Mouse (Mus musculus): ENCODE results near the gene Doc2a. TPM values are rescaled to one million over a fixed set of nuclear protein-coding genes. Genes with fewer than 3 reads are reported as not detected.
A peak's percentile ranks its signal among the peaks of the same experiment; 100 is the strongest.

The Doc2a gene
- total RNA-seq, 2 experiments from 2014 or later = 55.8 to 56.1 TPM

DNA sequence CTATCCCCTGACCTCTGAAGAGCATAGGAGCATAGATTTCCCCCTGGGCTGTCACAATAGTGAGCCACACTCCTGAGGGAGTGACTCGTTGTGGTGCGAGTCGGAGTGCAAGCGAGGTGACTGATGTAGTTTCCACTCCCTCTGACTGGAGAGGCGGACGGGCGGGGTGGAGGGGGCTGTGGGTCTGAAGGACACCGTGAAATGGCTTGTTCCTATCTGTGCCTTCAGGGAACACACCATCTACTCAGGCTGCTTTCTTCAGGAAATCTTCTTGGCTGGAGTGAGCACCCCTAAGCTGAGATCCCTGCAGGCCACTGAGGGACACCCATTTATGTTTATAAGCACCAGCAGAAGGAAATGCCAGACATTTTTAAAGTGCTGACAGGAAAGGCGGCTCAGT is 24.5 kb upstream of the Doc2a start:
- no peak for DNase-seq (ENCODE audit: low spot score in 2 of 2)

DNA sequence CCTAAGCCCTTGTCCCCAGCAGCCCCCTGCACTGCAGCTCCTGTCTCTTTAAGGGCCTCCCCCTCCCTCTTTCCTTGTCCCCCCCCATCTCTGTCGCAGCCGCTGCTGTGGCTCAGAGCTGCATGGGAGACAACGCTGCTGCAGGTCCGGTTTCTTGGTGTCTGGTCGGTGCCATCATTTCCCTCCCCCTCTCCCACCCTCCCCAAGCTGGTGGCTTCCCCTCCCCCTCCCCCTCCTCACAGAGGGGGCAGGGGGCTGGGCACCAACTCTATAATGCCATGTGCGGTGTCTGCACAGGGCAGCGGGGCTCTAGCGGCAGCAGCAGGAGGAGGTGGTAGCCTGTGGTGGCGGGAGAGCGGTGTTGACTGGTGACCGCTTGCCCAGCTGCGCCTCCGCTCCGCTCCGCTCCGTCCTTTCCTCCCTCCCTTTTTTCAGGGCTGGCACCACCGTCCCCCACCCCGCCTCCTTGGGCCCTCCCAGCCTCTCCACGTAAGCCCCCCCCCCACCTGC is 24.0 kb upstream of the Doc2a start:
- DNase-seq (ENCODE audit: low spot score in 2 of 2) = peak in 1 of 2 experiments; percentile 42

DNA sequence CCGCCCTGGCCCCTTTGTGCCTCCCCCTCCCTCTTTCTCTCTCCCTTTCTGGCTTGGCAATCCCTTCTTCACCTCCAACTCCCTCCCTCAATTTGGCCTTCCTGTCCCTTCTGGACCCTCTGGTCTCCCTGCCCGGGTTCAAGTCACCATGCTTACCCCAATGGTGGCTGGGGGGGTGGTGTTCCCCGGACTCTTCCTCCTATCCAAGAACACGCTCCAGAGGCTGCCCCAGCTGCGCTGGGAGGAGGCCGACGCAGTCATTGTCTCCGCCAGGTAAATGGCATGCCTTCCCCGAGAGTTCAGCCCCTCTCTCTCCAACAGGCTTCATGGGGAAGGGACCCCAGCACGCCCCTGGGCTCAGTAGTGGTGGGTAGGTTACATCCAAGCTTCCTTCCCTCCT is 23.3 kb upstream of the Doc2a start:
- DNase-seq (ENCODE audit: low spot score in 2 of 2) = no peak

DNA sequence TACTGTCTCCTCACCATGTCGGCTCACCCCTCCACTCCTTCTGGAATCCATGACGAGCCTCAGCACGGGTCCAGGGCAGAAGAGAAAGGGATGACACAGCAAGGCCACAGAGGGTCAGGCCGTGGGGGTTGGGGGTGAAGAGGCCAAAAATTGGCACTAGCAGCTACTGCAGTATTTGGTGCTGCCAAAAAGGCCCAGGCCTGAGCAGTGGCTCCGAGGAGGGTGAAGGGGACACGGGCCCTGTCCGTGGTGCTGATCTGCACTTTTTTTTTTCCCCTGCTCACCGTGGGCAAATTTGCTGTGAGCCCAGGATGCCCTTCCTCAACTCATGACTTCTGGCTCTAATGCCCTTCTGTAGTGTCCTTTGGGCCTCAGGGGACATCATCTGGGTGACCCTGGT is 21.8 kb upstream of the Doc2a start:
- DNase-seq (ENCODE audit: low spot score in 2 of 2) = no peak

DNA sequence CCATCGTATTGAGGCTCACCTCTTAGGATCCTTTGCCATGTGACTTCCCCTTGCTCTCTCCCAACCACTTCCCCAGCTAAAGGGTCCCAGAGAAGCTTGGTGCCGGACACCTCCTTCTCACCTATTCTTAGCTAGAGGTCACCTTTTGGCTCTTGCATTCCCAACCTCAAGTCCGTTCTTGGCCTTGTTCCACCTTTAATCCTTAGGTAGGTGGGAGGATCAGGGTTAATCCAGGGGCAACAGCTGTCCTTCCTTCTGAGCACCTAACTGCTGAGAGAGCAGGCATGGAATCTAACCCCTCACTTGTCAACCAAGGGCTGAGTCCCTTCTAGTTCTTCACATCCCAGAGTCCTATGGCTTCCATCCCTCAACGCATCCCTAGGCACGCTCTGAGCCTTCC is 21.3 kb upstream of the Doc2a start:
- no peak for DNase-seq (ENCODE audit: low spot score in 2 of 2)

DNA sequence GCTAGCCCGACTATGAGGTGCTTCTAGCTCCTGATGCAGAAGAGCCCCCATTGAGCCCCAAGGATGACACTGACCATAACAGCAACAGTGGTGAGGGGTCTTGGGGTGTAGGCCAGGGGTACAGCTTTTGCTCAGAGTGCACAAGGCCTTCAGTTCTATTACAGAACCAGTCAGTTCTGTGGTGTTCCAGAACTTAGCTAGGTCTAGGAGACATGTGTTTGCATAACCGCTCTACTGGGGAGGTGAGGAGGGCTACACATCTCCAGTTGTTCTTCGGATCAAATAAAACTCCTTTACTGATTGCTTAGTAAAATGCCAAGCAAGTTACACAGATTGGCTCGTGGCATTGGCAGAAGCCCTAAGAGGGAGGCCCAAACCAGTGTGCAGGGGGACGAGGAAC is 15.7 kb upstream of the Doc2a start, which contains the start of gene 4930451I11Rik:
Gene 4930451I11Rik, minus strand, starts transcription at position 101 of the 400 bp plus-strand sequence.
- no peak for DNase-seq (ENCODE audit: low spot score in 2 of 2)

DNA sequence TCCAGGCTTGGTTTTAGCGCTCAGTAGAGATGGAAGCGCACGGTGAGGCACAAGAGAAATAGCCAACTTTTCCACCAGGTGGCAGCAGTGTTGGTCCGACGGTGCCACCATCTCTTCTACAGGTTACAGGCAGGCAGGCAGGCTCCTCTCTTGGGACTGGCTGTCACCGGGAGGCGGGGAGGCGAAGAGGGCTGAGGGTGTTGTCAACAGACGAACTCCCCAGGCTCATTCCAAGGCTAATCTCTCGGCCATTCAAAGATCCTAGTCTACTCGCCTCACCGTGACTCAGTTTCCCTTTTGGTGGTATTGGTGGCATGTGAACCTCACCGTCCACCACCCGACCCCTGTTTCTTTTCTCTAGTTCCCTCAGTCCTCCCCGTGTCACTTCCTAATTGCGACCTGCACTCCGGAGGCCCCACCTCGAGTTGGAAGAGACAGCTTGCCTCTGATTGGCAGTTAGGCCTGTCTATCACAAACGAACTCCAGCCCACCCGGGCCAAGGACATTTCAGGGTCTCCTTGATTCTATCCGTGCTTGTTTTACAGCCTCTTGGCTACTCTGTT is 15.1 kb upstream of the Doc2a start:
- peak; percentile 77 to 83 for DNase-seq (ENCODE audit: low spot score in 2 of 2)

DNA sequence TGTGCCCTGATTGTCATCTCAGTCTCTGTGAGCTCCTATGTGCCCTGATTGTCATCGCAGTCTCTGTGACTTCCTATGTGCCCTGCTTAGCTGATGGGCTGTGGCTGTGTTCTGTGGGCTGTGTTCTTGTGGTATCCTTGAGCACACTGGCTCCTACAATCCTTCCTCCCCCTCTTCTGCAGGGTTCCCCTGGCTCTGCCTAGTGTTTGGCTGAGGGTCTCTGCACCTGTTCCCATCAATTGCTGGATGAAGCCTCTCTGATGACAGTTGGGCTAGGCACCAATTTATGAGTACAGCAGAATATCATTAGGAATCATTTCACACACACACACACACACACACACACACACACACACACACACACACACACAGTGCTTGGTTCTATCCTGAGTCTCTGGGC is 13.9 kb upstream of the Doc2a start:
- DNase-seq (ENCODE audit: low spot score in 2 of 2) = no peak

DNA sequence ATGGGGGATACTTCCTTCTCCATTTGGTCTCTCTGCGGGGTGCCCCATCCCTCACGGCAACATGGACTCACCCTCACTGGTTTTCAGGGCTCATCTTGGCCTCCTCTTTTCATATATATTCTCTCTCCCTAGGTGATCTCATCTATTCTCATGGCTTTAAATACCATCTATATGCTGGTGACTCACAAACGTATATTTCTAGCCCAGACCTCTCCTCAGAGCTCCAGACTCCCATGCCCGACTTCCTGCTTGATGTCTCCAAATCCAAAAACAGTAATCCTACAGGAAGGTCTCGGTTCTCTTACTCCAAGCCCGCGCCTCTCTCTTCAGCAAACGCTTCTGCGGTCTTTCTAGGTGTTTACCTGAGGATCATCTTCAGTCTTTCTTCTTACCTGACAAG is 3.9 kb upstream of the Doc2a start:
- DNase-seq (ENCODE audit: low spot score in 2 of 2) = no peak

DNA sequence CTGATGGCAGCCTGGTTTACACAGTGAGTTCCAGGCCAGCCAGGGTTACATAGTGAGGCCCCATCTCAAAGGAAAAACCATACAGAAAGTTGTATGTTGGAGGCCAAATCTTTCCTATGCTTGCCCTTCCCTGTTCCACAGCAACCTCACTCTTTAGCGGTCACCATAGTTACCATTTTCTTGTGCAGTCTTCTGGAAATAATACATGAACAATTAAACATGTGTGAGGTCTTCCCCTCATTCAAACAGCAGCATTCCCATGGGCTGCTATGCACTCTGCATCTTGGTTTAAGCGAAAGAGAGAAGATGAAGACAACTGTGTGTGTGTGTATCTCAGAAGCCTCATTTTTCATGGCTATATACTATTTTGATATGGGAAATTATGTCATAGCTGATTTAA is 1.7 kb upstream of the Doc2a start:
- no peak for DNase-seq (ENCODE audit: low spot score in 2 of 2)

DNA sequence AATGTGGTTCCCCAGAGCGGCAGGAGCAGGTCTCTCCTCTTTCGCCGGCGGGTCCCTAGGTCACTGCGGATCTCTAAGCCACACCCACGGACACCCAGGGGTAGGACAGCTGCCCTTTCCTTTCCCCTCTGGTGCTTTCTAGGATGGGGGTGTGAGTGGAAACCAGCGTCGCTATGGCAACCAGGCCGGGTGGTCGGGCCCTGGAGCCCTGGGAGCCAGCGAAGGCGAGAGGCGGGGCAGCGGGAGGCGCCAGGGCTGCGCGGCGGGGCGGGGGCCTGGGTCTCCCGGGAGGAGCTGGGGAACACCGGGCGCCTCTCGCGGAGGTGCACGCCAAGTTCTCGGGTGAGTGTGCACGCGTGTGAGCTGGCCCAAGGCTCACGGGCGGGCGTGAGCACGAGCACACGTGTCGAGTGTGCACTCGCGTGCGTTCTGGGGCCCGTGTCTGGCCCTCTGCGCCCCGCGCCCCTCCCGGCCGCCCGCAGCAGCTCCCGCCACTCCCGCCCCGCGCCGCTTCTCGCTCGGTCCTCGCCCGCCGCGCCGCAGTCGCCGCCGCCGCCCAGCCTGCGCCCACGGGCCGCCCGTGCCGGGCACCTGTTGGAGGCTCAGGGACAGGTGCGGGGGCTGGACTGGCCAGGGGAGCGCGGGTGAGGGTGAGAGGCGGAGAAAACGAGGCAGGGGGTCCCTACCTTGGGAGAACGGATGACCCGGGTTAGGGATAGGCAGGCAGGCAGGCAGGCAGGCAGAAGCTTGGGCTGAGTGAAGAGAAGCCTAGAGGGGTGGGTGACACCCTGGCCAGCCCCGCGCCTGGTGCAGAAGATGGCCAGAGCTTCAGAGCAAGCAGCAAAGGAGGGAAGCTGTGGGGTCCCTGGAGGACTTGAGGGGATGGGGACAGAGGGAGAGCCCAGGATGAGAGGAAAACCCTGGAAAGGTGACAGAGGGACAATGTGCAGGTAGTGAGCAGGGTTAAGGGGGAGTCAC is 494 bp downstream of the Doc2a start:
- no peak for DNase-seq (ENCODE audit: low spot score in 2 of 2)

DNA sequence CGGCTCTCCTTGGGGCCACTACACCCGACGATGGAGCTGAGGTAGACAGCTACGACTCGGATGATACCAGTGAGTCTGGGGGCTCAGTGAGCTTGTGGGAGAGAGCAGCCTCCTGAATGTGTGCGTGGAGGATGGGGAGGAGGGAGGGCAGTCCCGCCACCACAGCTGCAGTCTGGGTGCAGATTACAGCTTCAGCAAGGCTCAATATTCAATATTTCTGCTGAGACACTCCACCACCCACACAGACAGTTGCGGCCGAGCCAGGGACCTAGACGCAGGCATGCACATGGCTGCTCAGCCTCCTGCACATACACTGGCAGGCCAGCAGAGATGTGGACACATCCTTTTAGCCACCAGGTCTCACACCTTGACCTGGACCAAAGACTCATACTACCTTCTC is 1.6 kb downstream of the Doc2a start:
- DNase-seq (ENCODE audit: low spot score in 2 of 2) = peak in 1 of 2 experiments; percentile 59

DNA sequence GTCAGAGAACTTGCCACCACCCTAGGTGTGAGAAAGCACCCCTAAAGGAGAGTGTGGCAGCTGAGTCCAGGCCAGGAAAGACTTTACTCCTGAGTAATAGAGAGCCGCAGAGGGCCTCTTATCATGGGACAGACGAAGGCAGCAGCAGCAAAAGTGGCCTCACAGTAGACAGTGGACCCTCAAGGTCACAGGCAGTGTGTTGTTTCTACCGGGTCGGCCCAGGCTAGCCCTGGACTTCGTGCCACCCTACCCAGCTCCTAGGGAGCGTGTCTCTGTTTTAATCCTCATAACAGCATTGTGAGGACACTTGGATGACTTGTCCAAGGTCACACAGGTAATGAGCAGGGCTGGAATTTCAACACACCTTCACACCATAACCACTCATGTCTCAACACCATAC is 2.9 kb downstream of the Doc2a start:
- DNase-seq (ENCODE audit: low spot score in 2 of 2) = no peak

DNA sequence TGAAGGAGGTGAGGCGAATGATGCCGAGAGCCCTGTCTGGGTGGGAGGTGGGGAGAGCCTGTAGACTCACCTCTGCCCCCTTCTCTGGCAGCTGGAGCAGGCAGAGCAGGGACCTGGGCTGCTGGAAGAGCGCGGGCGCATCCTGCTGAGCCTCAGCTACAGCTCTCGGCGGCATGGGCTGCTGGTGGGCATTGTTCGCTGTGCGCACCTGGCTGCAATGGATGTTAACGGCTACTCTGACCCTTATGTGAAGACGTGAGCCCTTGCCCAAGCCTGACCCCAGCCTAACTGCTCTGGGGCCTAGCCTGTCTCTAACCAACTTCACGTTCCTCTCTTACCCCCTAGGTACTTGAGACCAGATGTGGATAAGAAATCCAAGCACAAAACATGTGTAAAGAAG is 4.0 kb downstream of the Doc2a start:
- no peak for DNase-seq (ENCODE audit: low spot score in 2 of 2)

DNA sequence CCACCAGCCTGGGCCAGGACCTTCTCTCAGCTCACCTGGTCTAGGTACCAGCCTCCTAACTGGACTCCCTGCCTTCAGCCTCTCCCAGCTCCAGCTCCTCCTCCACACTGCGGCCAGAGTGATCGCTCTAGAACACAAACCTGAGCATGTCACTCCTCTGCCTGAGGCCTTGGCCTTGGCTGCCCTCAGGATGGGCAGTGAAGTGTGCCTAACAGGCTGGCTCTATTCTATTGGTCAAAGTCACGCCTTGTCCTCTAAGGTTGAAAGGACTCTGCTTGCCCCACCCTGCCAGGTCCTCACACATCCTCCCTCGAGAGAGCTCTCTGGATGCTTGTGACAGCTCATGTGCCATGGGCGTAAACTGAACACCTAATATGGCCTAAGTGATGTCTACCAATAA is 6.2 kb downstream of the Doc2a start:
- no peak for DNase-seq (ENCODE audit: low spot score in 2 of 2)

DNA sequence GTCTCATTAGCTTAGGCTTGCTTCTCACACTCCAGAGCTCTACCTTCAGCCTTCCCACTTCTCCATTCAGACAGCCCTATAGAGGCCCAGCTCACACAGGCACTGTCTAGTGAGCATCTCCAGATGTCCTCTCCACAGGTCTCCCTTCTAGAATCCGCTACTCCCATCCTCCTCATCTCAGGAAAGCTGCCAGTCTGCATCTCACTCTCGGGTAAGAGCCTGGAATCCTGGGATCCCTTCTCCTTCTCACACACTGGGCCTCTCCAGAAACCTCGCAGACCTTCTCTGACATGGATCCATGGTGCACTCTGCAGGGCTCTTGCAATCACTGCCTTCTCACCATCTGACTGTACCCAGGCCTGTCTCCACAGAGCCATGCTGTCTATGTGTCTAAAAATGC is 8.4 kb downstream of the Doc2a start:
- DNase-seq (ENCODE audit: low spot score in 2 of 2) = no peak

DNA sequence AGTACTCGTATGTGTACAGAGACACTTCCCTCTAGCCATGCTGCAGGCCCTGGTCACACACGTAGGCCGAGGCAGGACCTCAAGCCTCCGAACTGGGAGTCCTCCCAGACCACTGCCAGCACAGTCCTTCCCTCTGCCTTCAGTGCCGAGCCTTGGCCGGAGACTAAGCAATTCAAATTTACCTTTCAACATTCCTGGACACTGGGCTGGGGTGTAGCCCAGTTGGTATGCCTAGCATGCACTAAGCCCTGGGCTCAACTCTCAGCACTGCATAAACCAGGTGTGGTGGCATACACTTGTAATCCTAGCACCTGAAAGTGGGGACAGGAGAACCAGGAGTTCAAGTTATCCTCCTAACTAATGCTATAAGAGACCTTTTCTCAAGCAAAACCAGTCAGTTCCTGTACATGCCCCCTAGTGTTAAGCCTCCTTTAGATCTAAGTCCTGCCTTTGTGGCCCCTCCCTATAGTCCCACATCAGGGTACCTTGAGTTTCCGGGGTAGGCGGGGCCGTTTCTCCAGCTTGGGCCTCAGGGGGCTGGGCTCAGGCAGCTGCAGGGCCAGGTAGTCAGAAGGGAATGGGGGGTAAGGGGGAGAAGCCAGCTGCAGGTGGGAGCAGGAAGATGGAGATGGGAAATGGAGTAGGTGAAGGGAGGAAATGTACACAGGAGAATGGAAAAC is 9.7 kb downstream of the Doc2a start:
- DNase-seq (ENCODE audit: low spot score in 2 of 2) = no peak

DNA sequence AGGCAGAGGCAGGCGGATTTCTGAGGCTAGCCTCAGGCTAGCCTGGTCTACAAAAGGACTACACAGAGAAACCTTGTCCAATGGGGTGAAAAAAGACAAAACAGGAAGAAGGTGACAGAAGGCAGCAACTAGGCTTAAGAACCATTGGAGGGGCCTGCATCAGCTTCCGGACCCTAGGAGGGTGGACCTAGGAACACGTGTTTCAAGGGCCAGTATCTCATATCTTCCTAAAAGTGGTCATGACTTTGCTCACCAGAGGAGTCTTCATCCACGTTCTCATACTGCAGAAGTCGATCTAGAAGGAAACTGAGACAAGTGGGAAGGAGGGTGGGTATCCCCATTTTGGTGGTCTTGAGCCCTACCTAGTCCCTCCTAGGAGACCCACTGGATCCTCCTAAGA is 13.8 kb downstream of the Doc2a start:
- DNase-seq (ENCODE audit: low spot score in 2 of 2) = no peak

DNA sequence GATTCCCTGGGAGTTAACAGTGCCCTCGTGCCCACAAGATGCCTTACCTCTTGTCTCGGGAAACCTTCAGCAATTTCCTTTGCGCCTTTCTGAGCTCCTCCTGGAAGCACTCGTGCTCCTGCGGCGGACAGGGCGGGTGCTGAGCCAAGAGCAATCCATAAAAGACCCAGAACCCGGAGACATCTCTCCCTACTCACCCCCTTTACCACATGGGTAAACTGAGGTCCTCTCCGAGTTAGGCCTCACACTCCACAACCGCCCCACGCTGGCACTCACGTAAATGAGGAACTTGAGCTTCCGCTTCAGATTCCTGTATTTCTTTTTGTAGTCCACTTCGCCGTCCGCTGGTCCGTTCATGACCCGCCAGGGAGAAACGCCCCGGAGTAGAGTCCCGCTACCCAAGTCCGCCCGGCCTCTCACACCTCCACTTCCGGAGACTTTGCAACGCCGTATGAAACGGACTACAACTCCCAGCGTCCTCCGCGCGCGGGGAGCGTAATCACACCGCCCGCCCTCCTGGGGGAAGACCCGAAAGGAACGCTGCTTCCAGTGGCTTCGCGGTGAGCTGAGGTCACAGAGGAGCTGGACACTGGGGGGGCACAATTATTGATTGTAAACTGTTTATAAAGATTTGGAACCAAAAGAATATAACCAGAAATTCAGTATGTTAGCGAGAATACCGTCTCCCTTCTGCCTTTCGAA is 14.4 kb downstream of the Doc2a start, which contains the start of gene Hirip3:
Gene Hirip3, plus strand, starts transcription at position 544 of the 702 bp plus-strand sequence.
- DNase-seq (ENCODE audit: low spot score in 2 of 2) = peak; percentile 96 to 97

DNA sequence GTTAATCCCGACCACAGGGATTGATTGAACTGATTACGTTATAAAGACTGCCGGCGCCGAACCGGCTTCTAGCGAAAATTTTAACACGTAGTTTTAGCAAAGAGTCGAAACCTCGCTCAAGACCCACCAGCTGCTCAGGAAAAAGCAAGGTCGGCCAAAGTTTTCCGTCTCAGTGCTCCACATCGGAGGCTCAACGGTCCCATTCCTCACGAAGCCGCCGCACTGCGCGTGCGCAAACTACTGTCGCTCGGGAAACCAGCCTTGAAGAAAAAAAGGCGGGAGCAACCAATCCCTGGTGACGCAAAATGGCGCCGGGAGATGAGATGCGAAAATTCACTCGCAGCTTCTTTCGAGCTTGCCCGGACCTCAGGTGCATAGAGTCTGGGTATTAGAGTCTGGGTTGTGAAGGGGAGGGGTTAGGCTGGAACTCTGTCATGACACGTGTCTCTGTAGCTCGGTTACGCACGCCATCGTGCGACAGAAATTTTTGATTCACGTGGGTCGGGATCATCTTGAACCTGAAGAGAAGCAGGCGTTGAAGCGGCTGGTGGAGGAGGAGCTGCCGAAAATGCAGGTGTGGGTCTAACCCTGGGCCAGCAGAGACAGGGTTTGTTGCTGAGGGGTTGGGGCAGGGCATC is 15.1 kb downstream of the Doc2a start, which contains the start of gene Ino80e:
Gene Ino80e, minus strand, starts transcription at position 231 of the 638 bp plus-strand sequence.
- peak; percentile 95 to 97 for DNase-seq (ENCODE audit: low spot score in 2 of 2)
